9 mouse cellular contexts compared by ENCODE assay signal in the genomic region with DNA sequence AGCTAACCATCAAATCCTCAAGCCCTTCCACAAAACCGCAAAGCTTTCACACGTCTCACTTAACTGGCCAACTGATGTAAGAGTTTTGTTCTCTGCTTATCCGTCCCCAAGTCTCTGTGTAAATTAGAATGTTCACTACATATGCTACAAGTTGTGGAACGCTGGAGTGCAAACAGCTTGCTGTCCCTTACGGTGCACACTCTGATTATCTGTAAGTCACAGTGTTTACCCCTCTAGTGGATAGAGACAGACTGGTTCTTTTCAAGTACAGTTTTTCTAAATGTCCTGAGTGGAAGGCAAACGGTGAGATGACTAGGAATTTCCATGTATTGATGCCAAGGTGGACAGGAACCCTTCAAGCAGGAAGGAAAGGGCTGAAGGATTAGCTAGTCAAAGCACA. TPM values are rescaled to one million over a fixed set of nuclear protein-coding genes. Genes with fewer than 3 reads are reported as not detected.
A peak's percentile ranks its signal among the peaks of the same experiment; 100 is the strongest.
DNase-seq lines count a peak whose midpoint lies in the region; ATAC-seq and TF ChIP-seq lines count a peak whose summit lies in the region.
"Had no signal": no experiment of that assay in that cellular context is flagged by ENCODE, and none has a peak within 500 bp of the region (broad histone marks: within the 10 kb centered on the region; RNA-seq: fewer than 3 reads in every experiment).

No protein-coding gene starts in this region.

- no peak overlapping the region for H3K27ac ChIP-seq in embryonic facial prominence, embryonic 11.5 days (replicated peaks; ENCODE audit: low read depth, low read length)
- H3K27ac ChIP-seq in hindbrain, embryonic 12.5 days = no peak overlapping the region
- no peak overlapping the region for H3K27ac ChIP-seq in midbrain, postnatal 0 days (ENCODE audit: low read depth, low read length)

- H3K27me3 ChIP-seq in embryonic facial prominence, embryonic 11.5 days (ENCODE audit: control insufficient read depth, insufficient read depth, low read length) = no peaks in the 10 kb centered on the region
- no peaks in the 10 kb centered on the region for H3K27me3 ChIP-seq in hindbrain, embryonic 12.5 days
- H3K27me3 ChIP-seq in midbrain, postnatal 0 days (ENCODE audit: insufficient read depth, low read length) = no peaks in the 10 kb centered on the region

- no peaks in the 10 kb centered on the region; the same call in 1 of the 2 replicates for H3K4me1 ChIP-seq in embryonic facial prominence, embryonic 11.5 days (ENCODE audit: control insufficient read depth, insufficient read depth, low read length)
- peaks cover 13% of the 10 kb centered on the region for H3K4me1 ChIP-seq in hindbrain, embryonic 12.5 days
- H3K4me1 ChIP-seq in midbrain, postnatal 0 days (ENCODE audit: insufficient read depth, low read length) = no peaks in the 10 kb centered on the region

- H3K4me3 ChIP-seq in embryonic facial prominence, embryonic 11.5 days (ENCODE audit: low read depth, low read length) = no peak overlapping the region
- 0 out of 2 replicates have a peak overlapping the region, but pooled peaks have one; percentile 0 for H3K4me3 ChIP-seq in hindbrain, embryonic 12.5 days
- peak overlapping the region; percentile 13; the same call in 1 of the 2 replicates for H3K4me3 ChIP-seq in midbrain, postnatal 0 days (ENCODE audit: low read depth, low read length)

- no peak for TF ChIP-seq CTCF in midbrain, postnatal 0 days (IDR thresholded peaks at IDR 0.05)

- peak; percentile 16; the same call in 1 of the 2 replicates for ATAC-seq in embryonic facial prominence, embryonic 11.5 days (replicated peaks; ENCODE audit: insufficient number of reproducible peaks, low FRiP score, low TSS enrichment, low read depth)
- ATAC-seq in hindbrain, embryonic 12.5 days (ENCODE audit: low FRiP score) = peak; percentile 27; the same call in 1 of the 2 replicates
- no peak for ATAC-seq in midbrain, postnatal 0 days (ENCODE audit: low FRiP score)
- ATAC-seq in CD4-positive, CD25-positive, alpha-beta regulatory T cell, adult 4 months = no peak

- DNase-seq in layer of hippocampus, adult 18-20 months (ENCODE audit: low spot score in 2 of 2) = peak; percentile 1 to 8
- DNase-seq in layer of hippocampus, postnatal 25 days (ENCODE audit: extremely low spot score in 1 of 2, low spot score in 1 of 2) = no peak
- no peak for DNase-seq in embryonic facial prominence, embryonic 11.5 days (ENCODE audit: low spot score)
- DNase-seq in midbrain, postnatal 0 days (ENCODE audit: low spot score) = no peak
- no peak for DNase-seq in T-cell, adult 2 months (ENCODE audit: low spot score)
- no peak for DNase-seq in thymus, postnatal 10 days (ENCODE audit: low spot score in 2 of 2)

- no peaks in the 10 kb centered on the region for H3K36me3 ChIP-seq in embryonic facial prominence, embryonic 11.5 days (replicated peaks; ENCODE audit: control insufficient read depth, insufficient read depth, low read depth, low read length)
- no peaks in the 10 kb centered on the region for H3K36me3 ChIP-seq in hindbrain, embryonic 12.5 days
- H3K36me3 ChIP-seq in midbrain, postnatal 0 days (ENCODE audit: insufficient read depth, low read length) = no peaks in the 10 kb centered on the region

- 37% methylated on average over 6 of the region's 6 CpGs for WGBS in embryonic facial prominence, embryonic 11.5 days
- 40% methylated on average over 6 of the region's 6 CpGs for WGBS in hindbrain, embryonic 12.5 days
- WGBS in midbrain, postnatal 0 days = 25% methylated on average over 6 of the region's 6 CpGs

- no peak overlapping the region for H3K9ac ChIP-seq in embryonic facial prominence, embryonic 11.5 days (replicated peaks; ENCODE audit: low read length)
- no peak overlapping the region for H3K9ac ChIP-seq in hindbrain, embryonic 12.5 days
- H3K9ac ChIP-seq in midbrain, postnatal 0 days (replicated peaks; ENCODE audit: low read length, poor library complexity, severe bottlenecking) = no peak overlapping the region

- no peaks in the 10 kb centered on the region for H3K9me3 ChIP-seq in embryonic facial prominence, embryonic 11.5 days (replicated peaks; ENCODE audit: control insufficient read depth, low read length)
- H3K9me3 ChIP-seq in hindbrain, embryonic 12.5 days (replicated peaks) = no peaks in the 10 kb centered on the region
- H3K9me3 ChIP-seq in midbrain, postnatal 0 days (ENCODE audit: low read length) = no peaks in the 10 kb centered on the region

- H3K4me2 ChIP-seq in embryonic facial prominence, embryonic 11.5 days (ENCODE audit: low read depth, low read length) = no peak overlapping the region
- peak overlapping the region; percentile 48 for H3K4me2 ChIP-seq in hindbrain, embryonic 12.5 days (replicated peaks)
- peak overlapping the region; percentile 40 for H3K4me2 ChIP-seq in midbrain, postnatal 0 days (ENCODE audit: low read depth, low read length, poor library complexity, severe bottlenecking)

RNA-seq across cellular contexts. Expression of a gene that starts 32.1 kb away (rescaled TPM):
- total RNA-seq in layer of hippocampus, adult 18-20 months (2021) = under 1 TPM; 0.13 to 0.22 TPM
- total RNA-seq in layer of hippocampus, postnatal 25 days (2021) = under 1 TPM; 0.12 to 0.21 TPM
- 0.07 and 0.08 TPM in 2 replicates for polyA plus RNA-seq in embryonic facial prominence, embryonic 11.5 days (2014; fragmentation: Nextera tagmentation; extraction: Ambion mirVana)
- polyA plus RNA-seq in hindbrain, embryonic 12.5 days (2016; fragmentation: Nextera tagmentation; extraction: Ambion mirVana) = 0.09 and 0.14 TPM in 2 replicates
- 0.38 and 0.66 TPM in 2 replicates for total RNA-seq in midbrain, postnatal 0 days (2014; rRNA removed)
- 0.04 and 0.09 TPM in 2 replicates for polyA plus RNA-seq in midbrain, postnatal 0 days (2015; fragmentation: Nextera tagmentation; extraction: Ambion mirVana)
- polyA plus RNA-seq in CD4-positive, CD25-positive, alpha-beta regulatory T cell, adult 4 months (2017; shearing (Covaris generic)) = not detected
- total RNA-seq: megakaryocyte-erythroid progenitor cell, adult 5-6 weeks had no signal

Comparison
In these comparisons a context has a peak if more than half of its experiments do, and no peak if none do; other contexts are left out.
1. DNase-seq: peak in layer of hippocampus, adult 18-20 months (2 of 2); none in layer of hippocampus, postnatal 25 days (0 of 2), embryonic facial prominence, embryonic 11.5 days (single experiment), midbrain, postnatal 0 days (single experiment), T-cell, adult 2 months (single experiment) and thymus, postnatal 10 days (0 of 2).
2. ATAC-seq: peak in embryonic facial prominence, embryonic 11.5 days (single experiment) and hindbrain, embryonic 12.5 days (single experiment); none in midbrain, postnatal 0 days (single experiment) and CD4-positive, CD25-positive, alpha-beta regulatory T cell, adult 4 months (single experiment).